Mouse (Mus musculus): Measurements from ENCODE around the gene Wwp2. TPM values are rescaled to one million over a fixed set of nuclear protein-coding genes. Genes with fewer than 3 reads are reported as not detected.

The Wwp2 gene
- polyA plus RNA-seq, 1 experiment from 2014 or later: 41.5 TPM

GRCm38 (mm10) chr8:107424176-107424575 lies 12.0 kb upstream of the Wwp2 start:
- no peaks in the 10 kb centered on the region for H3K27me3 ChIP-seq (replicated peaks; ENCODE audit: control insufficient read depth, insufficient read depth, low read length)
- ATAC-seq: 0 out of 2 replicates have a peak, but pooled peaks have one; percentile 5
- H3K27ac ChIP-seq (ENCODE audit: low read length): peak overlapping the region; percentile 13; the same call in 1 of the 2 replicates
- peak overlapping the region; percentile 95 for H3K4me2 ChIP-seq (ENCODE audit: low read length)
- WGBS: 33% methylated on average over 9 of the region's 9 CpGs
- no peaks in the 10 kb centered on the region for H3K9me3 ChIP-seq (ENCODE audit: control insufficient read depth, low read length)
- H3K4me1 ChIP-seq (replicated peaks; ENCODE audit: control insufficient read depth, insufficient read depth, low read length): peaks cover 20% of the 10 kb centered on the region
- H3K4me3 ChIP-seq (replicated peaks; ENCODE audit: low read length): peak overlapping the region; percentile 86
- peak overlapping the region; percentile 72 for H3K9ac ChIP-seq (replicated peaks; ENCODE audit: low read depth, low read length)
- peaks cover 9% of the 10 kb centered on the region for H3K36me3 ChIP-seq (ENCODE audit: control insufficient read depth, insufficient read depth)

- Histone ChIP-seq H3K27ac (ENCODE audit: low read length) (peak within 1 kb of the TSS; percentile 13; the same call in 1 of the 2 replicates), H3K9me3 (ENCODE audit: control insufficient read depth, low read length) (no peaks in the 10 kb centered on the region), H3K9ac (replicated peaks; ENCODE audit: low read depth, low read length) (peak within 1 kb of the TSS; percentile 72), H3K27me3 (replicated peaks; ENCODE audit: control insufficient read depth, insufficient read depth, low read length) (no peaks in the 10 kb centered on the region), H3K4me3 (replicated peaks; ENCODE audit: low read length) (peak within 1 kb of the TSS; percentile 86), H3K4me1 (replicated peaks; ENCODE audit: control insufficient read depth, insufficient read depth, low read length) (peaks cover 20% of the 10 kb centered on the region), H3K4me2 (ENCODE audit: low read length) (peak within 1 kb of the TSS; percentile 95), H3K36me3 (ENCODE audit: control insufficient read depth, insufficient read depth) (peaks cover 9% of the 10 kb centered on the region)
- ATAC-seq: peak; percentile 100
- under 1% methylated on average over 50 of the region's 50 CpGs for WGBS
Observed at GRCm38 (mm10) chr8:107424597-107425229, 11.5 kb upstream of the Wwp2 start, which contains the start of gene Nob1. Nob1 (minus strand) TSS chr8:107425051.

- Histone ChIP-seq H3K4me1 (replicated peaks; ENCODE audit: control insufficient read depth, insufficient read depth, low read length) (peaks cover 20% of the 10 kb centered on the region), H3K9me3 (ENCODE audit: control insufficient read depth, low read length) (no peaks in the 10 kb centered on the region), H3K4me3 (replicated peaks; ENCODE audit: low read length) (no peak overlapping the region; the same call in 1 of the 2 replicates), H3K36me3 (ENCODE audit: control insufficient read depth, insufficient read depth) (peaks cover 6% of the 10 kb centered on the region), H3K9ac (replicated peaks; ENCODE audit: low read depth, low read length) (no peak overlapping the region), H3K27me3 (replicated peaks; ENCODE audit: control insufficient read depth, insufficient read depth, low read length) (no peaks in the 10 kb centered on the region), H3K27ac (ENCODE audit: low read length) (no peak overlapping the region), H3K4me2 (ENCODE audit: low read length) (0 out of 2 replicates have a peak overlapping the region, but pooled peaks have one; percentile 12)
- no peak for ATAC-seq
- WGBS: 47% methylated on average over 8 of the region's 8 CpGs
Observed at GRCm38 (mm10) chr8:107425230-107425597, 11.0 kb upstream of the Wwp2 start.

- Histone ChIP-seq H3K9ac (replicated peaks; ENCODE audit: low read depth, low read length) (no peak overlapping the region), H3K36me3 (ENCODE audit: control insufficient read depth, insufficient read depth) (no peaks in the 10 kb centered on the region), H3K4me3 (replicated peaks; ENCODE audit: low read length) (no peak overlapping the region), H3K4me1 (replicated peaks; ENCODE audit: control insufficient read depth, insufficient read depth, low read length) (peaks cover 4% of the 10 kb centered on the region), H3K27ac (ENCODE audit: low read length) (no peak overlapping the region), H3K9me3 (ENCODE audit: control insufficient read depth, low read length) (no peaks in the 10 kb centered on the region), H3K27me3 (replicated peaks; ENCODE audit: control insufficient read depth, insufficient read depth, low read length) (no peaks in the 10 kb centered on the region), H3K4me2 (ENCODE audit: low read length) (no peak overlapping the region)
- 86% methylated on average over 8 of the region's 8 CpGs for WGBS
- ATAC-seq: no peak
Observed at GRCm38 (mm10) chr8:107430821-107431220, 5.3 kb upstream of the Wwp2 start.

- H3K4me3 ChIP-seq (replicated peaks; ENCODE audit: low read length): peak overlapping the region; percentile 93
Observed at GRCm38 (mm10) chr8:107435421-107435961, 674 bp upstream of the Wwp2 start.

GRCm38 (mm10) chr8:107436841-107437421 lies 766 bp downstream of the Wwp2 start:
- peak overlapping the region; percentile 79 for H3K4me2 ChIP-seq (ENCODE audit: low read length)
- no peaks in the 10 kb centered on the region for H3K9me3 ChIP-seq (ENCODE audit: control insufficient read depth, low read length)
- peak; percentile 15; the same call in 1 of the 2 replicates for ATAC-seq
- no peaks in the 10 kb centered on the region for H3K27me3 ChIP-seq (replicated peaks; ENCODE audit: control insufficient read depth, insufficient read depth, low read length)
- peaks cover 15% of the 10 kb centered on the region for H3K4me1 ChIP-seq (replicated peaks; ENCODE audit: control insufficient read depth, insufficient read depth, low read length)
- 12% methylated on average over 16 of the region's 16 CpGs for WGBS
- H3K36me3 ChIP-seq (ENCODE audit: control insufficient read depth, insufficient read depth): no peaks in the 10 kb centered on the region
- peak overlapping the region; percentile 93 for H3K4me3 ChIP-seq (replicated peaks; ENCODE audit: low read length)
- peak overlapping the region; percentile 83 for H3K27ac ChIP-seq (ENCODE audit: low read length)
- H3K9ac ChIP-seq (replicated peaks; ENCODE audit: low read depth, low read length): peak overlapping the region; percentile 92

More at GRCm38 (mm10) chr8:107435421-107435961, 674 bp upstream of the Wwp2 start:
- Histone ChIP-seq H3K4me2 (ENCODE audit: low read length) (peak overlapping the region; percentile 88), H3K36me3 (ENCODE audit: control insufficient read depth, insufficient read depth) (no peaks in the 10 kb centered on the region), H3K9ac (replicated peaks; ENCODE audit: low read depth, low read length) (peak overlapping the region; percentile 92; the same call in 1 of the 2 replicates), H3K4me1 (replicated peaks; ENCODE audit: control insufficient read depth, insufficient read depth, low read length) (peaks cover 15% of the 10 kb centered on the region), H3K27me3 (replicated peaks; ENCODE audit: control insufficient read depth, insufficient read depth, low read length) (no peaks in the 10 kb centered on the region), H3K27ac (ENCODE audit: low read length) (no peak overlapping the region), H3K9me3 (ENCODE audit: control insufficient read depth, low read length) (no peaks in the 10 kb centered on the region)
- WGBS: 29% methylated on average over 11 of the region's 11 CpGs
- ATAC-seq: 0 out of 2 replicates have a peak, but pooled peaks have one; percentile 4

GRCm38 (mm10) chr8:107437711-107438110 lies 1.5 kb downstream of the Wwp2 start:
- 83% methylated on average over 2 of the region's 2 CpGs for WGBS
- Histone ChIP-seq H3K36me3 (ENCODE audit: control insufficient read depth, insufficient read depth) (no peaks in the 10 kb centered on the region), H3K27ac (ENCODE audit: low read length) (no peak overlapping the region), H3K27me3 (replicated peaks; ENCODE audit: control insufficient read depth, insufficient read depth, low read length) (no peaks in the 10 kb centered on the region), H3K9me3 (ENCODE audit: control insufficient read depth, low read length) (no peaks in the 10 kb centered on the region), H3K4me3 (replicated peaks; ENCODE audit: low read length) (no peak overlapping the region), H3K4me2 (ENCODE audit: low read length) (no peak overlapping the region), H3K9ac (replicated peaks; ENCODE audit: low read depth, low read length) (no peak overlapping the region), H3K4me1 (replicated peaks; ENCODE audit: control insufficient read depth, insufficient read depth, low read length) (peaks cover 15% of the 10 kb centered on the region)
- no peak for ATAC-seq

- no peak overlapping the region for H3K9ac ChIP-seq (replicated peaks; ENCODE audit: low read depth, low read length)
- H3K27ac ChIP-seq (ENCODE audit: low read length): no peak overlapping the region
- no peaks in the 10 kb centered on the region for H3K27me3 ChIP-seq (replicated peaks; ENCODE audit: control insufficient read depth, insufficient read depth, low read length)
- no peaks in the 10 kb centered on the region for H3K36me3 ChIP-seq (ENCODE audit: control insufficient read depth, insufficient read depth)
- H3K4me1 ChIP-seq (replicated peaks; ENCODE audit: control insufficient read depth, insufficient read depth, low read length): peaks cover 15% of the 10 kb centered on the region
- H3K4me2 ChIP-seq (ENCODE audit: low read length): no peak overlapping the region
- ATAC-seq: no peak
- H3K9me3 ChIP-seq (ENCODE audit: control insufficient read depth, low read length): no peaks in the 10 kb centered on the region
- H3K4me3 ChIP-seq (replicated peaks; ENCODE audit: low read length): no peak overlapping the region
- 89% methylated on average over 3 of the region's 3 CpGs for WGBS
Observed at GRCm38 (mm10) chr8:107439880-107440625, 3.9 kb downstream of the Wwp2 start.

GRCm38 (mm10) chr8:107444626-107445025 lies 8.5 kb downstream of the Wwp2 start:
- Histone ChIP-seq H3K4me1 (replicated peaks; ENCODE audit: control insufficient read depth, insufficient read depth, low read length) (0 out of 2 replicates have a peak, but pooled peaks cover 2% of the 10 kb centered on the region), H3K27me3 (replicated peaks; ENCODE audit: control insufficient read depth, insufficient read depth, low read length) (no peaks in the 10 kb centered on the region), H3K9ac (replicated peaks; ENCODE audit: low read depth, low read length) (no peak overlapping the region), H3K36me3 (ENCODE audit: control insufficient read depth, insufficient read depth) (no peaks in the 10 kb centered on the region), H3K4me2 (ENCODE audit: low read length) (no peak overlapping the region), H3K27ac (ENCODE audit: low read length) (no peak overlapping the region), H3K4me3 (replicated peaks; ENCODE audit: low read length) (no peak overlapping the region), H3K9me3 (ENCODE audit: control insufficient read depth, low read length) (no peaks in the 10 kb centered on the region)
- 57% methylated on average over 3 of the region's 3 CpGs for WGBS
- ATAC-seq: no peak
